10 mouse cellular contexts compared by ENCODE assay signal in the genomic region with DNA sequence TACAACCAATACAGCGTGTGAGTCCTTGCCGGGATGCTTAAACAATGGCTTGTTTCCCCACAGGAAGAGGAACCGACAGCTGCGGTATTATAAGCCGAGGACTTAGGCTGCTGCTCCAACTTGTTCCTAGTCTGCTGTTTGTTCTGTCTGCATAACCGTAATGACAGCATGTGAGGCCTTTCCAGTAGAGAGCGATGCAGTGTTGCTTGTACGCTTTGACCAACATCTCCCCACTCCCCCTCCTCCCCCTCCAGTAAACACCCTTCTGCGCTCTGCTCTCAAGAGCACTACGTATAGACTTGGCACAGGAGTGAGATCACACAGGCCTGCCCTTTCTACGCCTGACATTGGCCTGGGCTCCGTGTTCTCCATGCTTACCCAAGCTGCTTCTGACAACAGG. TPM values are rescaled to one million over a fixed set of nuclear protein-coding genes. Genes with fewer than 3 reads are reported as not detected.
A peak's percentile ranks its signal among the peaks of the same experiment; 100 is the strongest.
DNase-seq lines count a peak whose midpoint lies in the region; ATAC-seq and TF ChIP-seq lines count a peak whose summit lies in the region.
"Had no signal": no experiment of that assay in that cellular context is flagged by ENCODE, and none has a peak within 500 bp of the region (broad histone marks: within the 10 kb centered on the region; RNA-seq: fewer than 3 reads in every experiment).

No protein-coding gene starts in this region.

- no peak for TF ChIP-seq POLR2A in heart, adult 2 months (IDR thresholded peaks at IDR 0.05; ENCODE audit: insufficient read depth, low read depth, low read length)
- no peak for TF ChIP-seq POLR2A in lung, adult 2 months (IDR thresholded peaks at IDR 0.05; ENCODE audit: borderline replicate concordance, extremely low read depth, low read depth, low read length)

- no peak overlapping the region for H3K9ac ChIP-seq in heart, adult 2 months (ENCODE audit: low read depth, low read length)
- H3K9ac ChIP-seq in lung, embryonic 14.5 days: no peak overlapping the region
- H3K9ac ChIP-seq in embryonic facial prominence, embryonic 14.5 days (ENCODE audit: low read depth, low read length): no peak overlapping the region

- no peak overlapping the region for H3K4me2 ChIP-seq in lung, embryonic 14.5 days
- H3K4me2 ChIP-seq in embryonic facial prominence, embryonic 14.5 days (ENCODE audit: low read depth, low read length): no peak overlapping the region

- TF ChIP-seq CTCF in heart, adult 2 months (IDR thresholded peaks at IDR 0.05): no peak
- no peak for TF ChIP-seq CTCF in lung, embryonic 14.5 days (IDR thresholded peaks at IDR 0.05; ENCODE audit: low read depth)
- TF ChIP-seq CTCF in lung, adult 2 months (IDR thresholded peaks at IDR 0.05; ENCODE audit: insufficient read depth, low read length): no peak

- H3K27ac ChIP-seq in heart, adult 2 months: peak overlapping the region; percentile 84
- H3K27ac ChIP-seq in heart, embryonic 10.5 days: no peak overlapping the region
- H3K27ac ChIP-seq in lung, embryonic 14.5 days (ENCODE audit: low read depth): peak overlapping the region; percentile 46; the same call in 1 of the 2 replicates
- H3K27ac ChIP-seq in embryonic facial prominence, embryonic 14.5 days (replicated peaks; ENCODE audit: low read depth, low read length): 0 out of 2 replicates have a peak overlapping the region, but pooled peaks have one; percentile 2

- no peaks in the 10 kb centered on the region for H3K9me3 ChIP-seq in heart, embryonic 10.5 days
- H3K9me3 ChIP-seq in lung, embryonic 14.5 days (ENCODE audit: low read depth, low read length): no peaks in the 10 kb centered on the region
- H3K9me3 ChIP-seq in embryonic facial prominence, embryonic 14.5 days (ENCODE audit: control insufficient read depth, low read length): no peaks in the 10 kb centered on the region
- H3K9me3 ChIP-seq in megakaryocyte, embryonic 14.5 days: no peaks in the 10 kb centered on the region; the same call in 1 of the 2 replicates

- 0 out of 2 replicates have a peak, but pooled peaks have one; percentile 37 for TF ChIP-seq EP300 in heart, adult 2 months (IDR thresholded peaks at IDR 0.05; ENCODE audit: insufficient read depth, low read depth, low read length)

- no peak for DNase-seq in heart, adult 2 months
- no peak for DNase-seq in heart, embryonic 10.5 days (ENCODE audit: low spot score)
- peak; percentile 45 for DNase-seq in lung, embryonic 14.5 days
- DNase-seq in lung, adult 2 months: no peak
- peak; percentile 49 for DNase-seq in embryonic facial prominence, embryonic 14.5 days (ENCODE audit: low spot score)
- DNase-seq in left cerebral cortex, postnatal 36 days (ENCODE audit: low spot score in 2 of 2): no peak
- no peak for DNase-seq in T-cell, adult 2 months (ENCODE audit: low spot score)
- DNase-seq: adrenal gland, postnatal 36 days; kidney, adult 9 months had no signal

- peak; percentile 75 for ATAC-seq in lung, embryonic 14.5 days (ENCODE audit: insufficient read depth)
- ATAC-seq in embryonic facial prominence, embryonic 14.5 days (ENCODE audit: low read depth): peak; percentile 80

- H3K36me3 ChIP-seq in heart, adult 2 months (ENCODE audit: control insufficient read depth, insufficient read depth, low read length): no peaks in the 10 kb centered on the region
- no peaks in the 10 kb centered on the region for H3K36me3 ChIP-seq in heart, embryonic 10.5 days
- H3K36me3 ChIP-seq in lung, embryonic 14.5 days (ENCODE audit: insufficient read depth): no peaks in the 10 kb centered on the region
- H3K36me3 ChIP-seq in embryonic facial prominence, embryonic 14.5 days (ENCODE audit: control insufficient read depth, insufficient read depth, low read length): no peaks in the 10 kb centered on the region
- H3K36me3 ChIP-seq in megakaryocyte, embryonic 14.5 days (replicated peaks; ENCODE audit: low read length): no peaks in the 10 kb centered on the region

- intact Hi-C loops in heart, adult 2 months (cut with DNase I): no loop called here
- intact Hi-C loops in left cerebral cortex, postnatal 36 days (cut with DNase I): no loop called here

- H3K27me3 ChIP-seq in heart, adult 2 months (ENCODE audit: control insufficient read depth, insufficient read depth, low read length): no peaks in the 10 kb centered on the region
- no peaks in the 10 kb centered on the region for H3K27me3 ChIP-seq in heart, embryonic 10.5 days (ENCODE audit: insufficient read depth, poor library complexity, severe bottlenecking)
- no peaks in the 10 kb centered on the region for H3K27me3 ChIP-seq in lung, embryonic 14.5 days (ENCODE audit: insufficient read depth, low read length)
- no peaks in the 10 kb centered on the region for H3K27me3 ChIP-seq in embryonic facial prominence, embryonic 14.5 days (replicated peaks; ENCODE audit: control insufficient read depth, insufficient read depth, low read length)
- H3K27me3 ChIP-seq in megakaryocyte, embryonic 14.5 days (replicated peaks): no peaks in the 10 kb centered on the region

- no peaks in the 10 kb centered on the region for H3K79me2 ChIP-seq in heart, adult 2 months (replicated peaks; ENCODE audit: control insufficient read depth, insufficient read depth, low read length)

- 39% methylated on average over 12 of the region's 12 CpGs for WGBS in heart, adult 2 months
- WGBS in heart, embryonic 10.5 days: 75% methylated on average over 12 of the region's 12 CpGs
- WGBS in lung, embryonic 14.5 days: 66% methylated on average over 12 of the region's 12 CpGs
- 28% methylated on average over 12 of the region's 12 CpGs for WGBS in lung, adult 2 months
- 76% methylated on average over 12 of the region's 12 CpGs for WGBS in embryonic facial prominence, embryonic 14.5 days

- no peak overlapping the region for H3K4me3 ChIP-seq in heart, adult 2 months
- no peak overlapping the region for H3K4me3 ChIP-seq in heart, embryonic 10.5 days
- no peak overlapping the region for H3K4me3 ChIP-seq in lung, embryonic 14.5 days (ENCODE audit: low read depth, low read length)
- no peak overlapping the region for H3K4me3 ChIP-seq in lung, adult 2 months (replicated peaks; ENCODE audit: extremely low read depth, low read depth, low read length)
- no peak overlapping the region for H3K4me3 ChIP-seq in embryonic facial prominence, embryonic 14.5 days (ENCODE audit: low read depth, low read length)
- peak overlapping the region; percentile 48 for H3K4me3 ChIP-seq in megakaryocyte, embryonic 14.5 days (replicated peaks)

- peaks cover 2% of the 10 kb centered on the region; the same call in 1 of the 2 replicates for H3K4me1 ChIP-seq in heart, adult 2 months (ENCODE audit: control insufficient read depth, insufficient read depth, low read length)
- H3K4me1 ChIP-seq in heart, embryonic 10.5 days: no peaks in the 10 kb centered on the region
- H3K4me1 ChIP-seq in lung, embryonic 14.5 days (ENCODE audit: insufficient read depth): no peaks in the 10 kb centered on the region
- H3K4me1 ChIP-seq in lung, adult 2 months (ENCODE audit: control insufficient read depth, insufficient read depth, low read length): peaks cover 2% of the 10 kb centered on the region; the same call in 1 of the 2 replicates
- no peaks in the 10 kb centered on the region for H3K4me1 ChIP-seq in embryonic facial prominence, embryonic 14.5 days (ENCODE audit: control insufficient read depth, insufficient read depth, low read length)
- no peaks in the 10 kb centered on the region; the same call in 1 of the 2 replicates for H3K4me1 ChIP-seq in megakaryocyte, embryonic 14.5 days

RNA-seq across cellular contexts. Expression of a gene that starts 18.1 kb away (rescaled TPM):
- 1 to 10 TPM; 2.5 to 5.1 TPM for total RNA-seq in heart, adult 2 months (2021)
- 2.1 and 3.6 TPM in 2 replicates for polyA plus RNA-seq in heart, adult 2 months (2012; rRNA removed)
- 0.80 and 1.0 TPM in 2 replicates for polyA plus RNA-seq in heart, embryonic 10.5 days (2016; fragmentation: Nextera tagmentation; extraction: Ambion mirVana)
- polyA plus RNA-seq in lung, embryonic 14.5 days (2014; fragmentation: Nextera tagmentation; extraction: Ambion mirVana): 1.1 and 1.2 TPM in 2 replicates
- polyA plus RNA-seq in lung, adult 2 months (2012; rRNA removed): 0.08 and 0.30 TPM in 2 replicates
- 9.1 and 10.9 TPM in 2 replicates for polyA plus RNA-seq in embryonic facial prominence, embryonic 14.5 days (2014; fragmentation: Nextera tagmentation; extraction: Ambion mirVana)
- polyA plus RNA-seq in megakaryocyte, embryonic 14.5 days (2012; ENCODE audit: insufficient read depth, low replicate concordance): not detected in 2 replicates
- under 1 TPM; 0.52 TPM for total RNA-seq in left cerebral cortex, postnatal 36 days (2021)

Comparison
In these comparisons a context has a peak if more than half of its experiments do, and no peak if none do; other contexts are left out.
1. DNase-seq: peak in lung, embryonic 14.5 days (single experiment) and embryonic facial prominence, embryonic 14.5 days (single experiment); none in heart, adult 2 months (0 of 2), heart, embryonic 10.5 days (single experiment), lung, adult 2 months (single experiment), left cerebral cortex, postnatal 36 days (0 of 2) and T-cell, adult 2 months (single experiment).